Mouse (Mus musculus): Measurements from ENCODE around the gene Gli1. TPM values are rescaled to one million over a fixed set of nuclear protein-coding genes. Genes with fewer than 3 reads are reported as not detected.

Gene Gli1
- total RNA-seq (2022) = 1 to 10 TPM; 2.7 to 4.0 (median 3.7) TPM

DNA sequence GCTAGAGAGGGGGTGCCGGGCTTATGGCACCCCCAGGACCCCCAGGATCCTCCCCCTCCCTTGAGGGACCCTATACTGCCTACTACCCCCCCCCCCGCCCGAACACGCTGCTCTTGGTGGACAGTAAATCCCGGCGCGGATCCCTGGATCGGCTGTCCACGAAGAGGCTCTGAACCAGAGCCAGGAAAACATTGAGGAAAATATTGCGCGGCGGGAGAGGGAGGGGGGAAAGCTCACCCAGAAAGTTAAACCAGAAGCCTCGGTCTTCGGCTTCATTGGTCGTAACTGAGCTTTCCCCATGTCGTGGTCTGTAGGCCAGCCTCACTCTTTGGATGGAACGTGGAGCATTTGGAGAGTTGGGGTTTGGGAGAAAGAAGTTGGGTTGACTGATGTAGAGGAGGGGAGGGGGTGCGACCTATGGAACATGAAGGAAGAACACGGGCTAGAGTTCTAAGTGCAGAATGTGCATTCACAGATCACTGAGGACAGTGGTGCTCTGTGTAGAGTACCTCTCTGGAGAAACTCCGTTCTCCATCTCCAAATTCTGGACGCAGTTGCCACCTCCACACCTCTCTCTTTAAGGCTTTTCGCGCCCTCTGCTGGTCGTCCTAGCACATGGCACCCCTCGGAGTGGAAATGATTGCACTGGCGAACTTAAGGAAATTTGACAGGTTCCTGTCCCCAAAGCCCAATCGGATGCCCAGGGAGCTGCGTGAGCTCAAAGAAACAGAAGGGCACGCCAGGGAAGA, at the start of gene Gli1:
Gene Gli1 (minus strand): TSS at position 84 of the 749 bp plus-strand sequence.
- peak; percentile 60 to 69 for DNase-seq (ENCODE audit: low spot score in 2 of 2)

DNA sequence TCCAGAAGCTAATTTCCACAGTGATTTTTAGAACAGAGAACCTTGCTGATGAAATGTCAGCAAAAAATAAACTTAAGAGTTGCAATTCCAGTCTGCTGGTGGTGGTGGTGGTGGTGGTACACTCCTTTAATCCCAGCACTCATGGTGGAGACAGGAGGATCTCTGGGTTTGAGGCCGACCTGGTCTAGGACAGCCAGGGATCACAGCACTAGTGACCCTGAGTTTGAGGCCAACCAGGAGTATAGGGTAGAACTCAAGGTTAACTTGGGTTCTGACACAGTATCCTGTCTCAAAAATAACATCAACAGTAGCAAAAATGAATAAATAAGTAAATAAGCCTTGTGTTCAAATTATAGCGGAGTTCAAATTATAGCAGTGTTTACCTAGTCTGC, 40.0 kb upstream of the Gli1 start:
- DNase-seq (ENCODE audit: low spot score in 2 of 2) = no peak

DNA sequence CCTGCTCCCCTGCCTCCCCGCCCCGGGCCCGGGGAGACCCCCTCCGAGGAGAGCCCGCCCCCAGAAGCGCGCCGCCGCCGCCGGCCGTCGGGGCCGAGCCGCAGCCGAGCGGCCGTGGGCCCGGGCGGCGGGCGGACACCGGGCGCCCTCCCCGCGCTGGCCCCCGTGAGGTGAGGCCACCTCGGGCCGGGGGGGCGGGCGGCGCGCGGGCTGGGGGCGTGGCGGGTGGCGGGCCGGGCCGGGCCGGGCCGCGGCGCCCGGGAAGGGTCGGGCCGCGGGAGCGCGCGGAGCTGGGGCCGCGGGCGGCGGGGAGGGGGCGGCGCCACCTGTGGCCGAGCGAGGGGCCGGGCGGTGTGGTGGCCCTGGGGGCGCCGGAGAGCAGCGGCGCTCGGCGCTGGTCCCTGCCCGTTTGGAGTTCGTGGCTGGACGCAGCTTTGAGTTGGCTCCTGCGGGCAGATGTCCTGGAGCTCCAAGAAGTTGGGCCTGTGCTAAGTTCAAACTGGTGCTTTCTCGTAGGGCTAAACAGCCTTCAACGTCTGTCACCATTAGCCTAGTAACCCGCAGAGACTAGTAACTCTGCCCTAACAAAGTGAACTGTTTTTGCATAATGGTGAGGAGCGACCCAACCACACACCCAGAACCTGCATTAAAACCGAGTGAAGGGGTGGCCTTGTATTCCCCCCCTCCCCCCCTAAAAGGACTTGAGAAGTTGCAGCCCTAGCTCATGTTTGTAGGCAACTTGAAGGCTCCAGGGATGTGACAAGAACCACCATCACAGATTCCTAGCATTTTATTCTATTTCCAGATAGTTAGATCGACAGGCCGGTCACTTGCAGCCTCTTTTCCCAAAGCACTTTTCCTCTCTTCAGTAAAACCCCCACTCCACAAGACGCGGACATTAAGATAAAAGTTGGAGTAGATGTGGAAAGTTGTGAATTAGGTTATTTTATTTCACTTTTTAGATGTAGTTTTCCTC, 39.3 kb upstream of the Gli1 start:
- peak in 1 of 2 experiments; percentile 17 for DNase-seq (ENCODE audit: low spot score in 2 of 2)

DNA sequence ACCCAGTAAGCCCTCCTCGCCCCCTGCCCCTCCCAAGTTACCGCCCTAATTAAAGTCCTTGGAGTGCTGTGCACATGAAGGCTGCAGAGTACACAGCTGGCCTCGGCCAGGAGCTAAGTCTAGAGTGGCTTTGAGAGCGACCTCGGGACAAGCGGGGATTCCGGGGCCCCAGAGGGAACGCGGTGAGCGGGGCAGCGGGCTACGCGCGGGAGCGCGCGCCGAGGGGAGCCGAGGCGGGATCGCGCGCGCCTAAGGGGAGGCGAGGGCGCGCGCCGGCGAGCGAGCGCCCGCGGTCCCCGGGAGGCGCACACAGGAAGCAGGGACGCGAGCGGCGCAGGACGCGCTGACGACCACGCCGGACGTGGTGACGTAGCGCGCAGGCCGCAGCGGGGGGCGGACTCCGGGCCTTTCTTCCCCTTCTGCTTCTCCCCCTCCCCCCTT, 38.5 kb upstream of the Gli1 start, which contains the start of gene R3hdm2:
Gene R3hdm2 (plus strand): TSS at position 77 of the 441 bp plus-strand sequence.
- DNase-seq (ENCODE audit: low spot score in 2 of 2) = peak; percentile 80 to 86

DNA sequence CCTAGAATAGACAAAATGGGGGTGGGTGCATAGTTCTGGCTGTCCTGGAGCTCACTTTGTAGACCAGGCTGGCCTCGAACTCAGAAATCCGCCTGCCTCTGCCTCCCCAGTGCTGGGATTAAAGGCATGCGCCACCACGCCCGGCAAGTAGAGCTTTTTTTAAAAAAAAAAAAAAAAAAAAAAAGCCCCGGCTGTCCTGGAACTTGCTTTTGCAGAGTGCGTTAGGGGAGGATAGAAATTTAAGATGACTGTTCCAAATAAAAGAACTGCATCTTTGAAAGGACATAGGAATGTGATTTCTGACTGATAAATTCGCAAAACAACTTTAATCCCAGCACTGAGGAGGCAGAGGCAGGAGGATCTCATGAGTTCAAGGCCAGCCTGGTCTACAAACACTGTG, 37.9 kb upstream of the Gli1 start:
- DNase-seq (ENCODE audit: low spot score in 2 of 2) = no peak

DNA sequence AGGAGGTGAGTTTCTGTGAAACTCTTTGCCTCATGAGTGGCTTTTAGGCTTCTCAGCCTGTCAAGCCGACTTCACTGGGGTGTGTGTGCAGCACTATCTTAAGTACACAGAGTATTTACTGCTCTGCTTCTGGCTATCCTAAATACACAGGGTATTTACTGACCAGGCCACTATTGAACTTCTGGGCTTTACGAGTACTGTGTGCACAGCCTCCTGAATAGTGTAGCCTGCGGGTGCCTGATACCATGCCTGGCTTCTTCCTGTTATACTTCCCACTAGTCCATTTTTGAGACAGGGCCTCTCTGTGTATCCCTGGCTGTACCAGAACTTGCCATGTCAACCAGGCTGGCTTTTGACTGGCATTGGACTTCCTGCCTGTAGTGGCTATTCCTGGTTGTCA, 35.9 kb upstream of the Gli1 start:
- no peak for DNase-seq (ENCODE audit: low spot score in 2 of 2)

DNA sequence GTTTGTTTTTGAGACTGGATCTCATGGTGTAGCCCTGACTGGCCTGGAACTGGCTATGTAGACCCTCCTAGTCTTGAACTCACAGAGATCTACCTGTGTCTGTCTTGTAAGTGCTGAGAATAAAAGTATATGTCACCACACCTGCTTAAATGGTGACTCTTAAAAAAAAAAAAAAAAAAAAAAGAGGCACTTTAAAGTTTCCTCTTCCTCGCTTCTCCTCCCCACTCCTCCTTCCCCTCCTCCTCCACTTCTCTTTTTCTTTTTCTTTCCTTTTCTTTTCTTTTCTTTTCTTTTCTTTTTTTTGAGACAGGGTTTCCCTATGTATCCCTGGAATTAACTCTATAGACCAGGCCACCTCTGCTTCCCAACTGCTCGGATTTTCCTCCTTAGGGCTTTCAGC, 29.2 kb upstream of the Gli1 start:
- DNase-seq (ENCODE audit: low spot score in 2 of 2) = no peak

DNA sequence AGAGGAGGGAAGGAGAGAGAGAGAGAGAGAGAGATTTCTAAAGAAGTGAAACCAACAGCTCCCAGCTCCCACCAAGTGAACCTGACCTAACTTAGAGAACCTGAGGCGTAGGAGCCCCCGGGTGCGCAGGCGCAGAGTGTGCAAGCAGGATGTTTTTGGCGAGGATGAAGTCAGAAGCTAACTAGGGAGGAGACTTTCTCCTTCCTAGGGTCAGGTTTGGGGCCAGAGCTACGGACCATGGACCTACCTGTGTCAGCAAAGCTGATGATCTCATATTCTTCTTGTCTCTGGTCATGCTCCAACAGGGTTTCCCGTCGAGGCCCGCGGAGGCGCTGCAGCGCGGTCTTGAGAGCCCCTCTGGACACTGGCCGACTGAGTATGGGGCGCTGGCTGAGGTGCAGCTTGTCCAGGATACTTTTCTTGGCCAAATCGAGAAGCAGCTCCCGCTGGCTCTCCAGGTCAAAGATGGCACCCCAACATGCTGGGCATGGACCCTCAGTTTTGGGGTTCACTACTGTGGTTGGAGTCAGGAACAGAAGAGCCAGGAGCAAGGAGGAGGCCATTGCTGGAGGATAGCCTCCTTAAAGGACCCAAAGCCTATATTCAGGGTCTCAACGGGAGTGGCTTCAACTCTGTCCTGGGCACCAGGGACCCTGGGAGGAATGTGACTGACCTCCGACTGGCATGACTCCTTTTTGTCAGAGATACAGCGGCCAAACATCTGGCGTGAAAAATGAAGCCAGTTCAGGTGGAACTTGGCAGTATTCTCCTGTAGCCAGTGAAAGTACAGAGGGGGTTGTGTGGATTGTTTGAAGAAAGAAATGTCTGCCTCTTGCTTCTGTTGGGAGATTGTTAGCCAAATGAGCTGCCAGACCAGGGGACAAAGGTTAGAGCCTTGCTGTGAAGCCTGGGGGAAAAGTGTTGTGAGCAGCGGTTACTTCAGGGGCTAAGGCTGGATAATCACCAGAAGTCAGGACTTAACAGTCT, 28.4 kb upstream of the Gli1 start, which contains the start of gene Inhbc:
Gene Inhbc (minus strand): TSS at position 598 of the 987 bp plus-strand sequence.
- DNase-seq (ENCODE audit: low spot score in 2 of 2) = no peak

DNA sequence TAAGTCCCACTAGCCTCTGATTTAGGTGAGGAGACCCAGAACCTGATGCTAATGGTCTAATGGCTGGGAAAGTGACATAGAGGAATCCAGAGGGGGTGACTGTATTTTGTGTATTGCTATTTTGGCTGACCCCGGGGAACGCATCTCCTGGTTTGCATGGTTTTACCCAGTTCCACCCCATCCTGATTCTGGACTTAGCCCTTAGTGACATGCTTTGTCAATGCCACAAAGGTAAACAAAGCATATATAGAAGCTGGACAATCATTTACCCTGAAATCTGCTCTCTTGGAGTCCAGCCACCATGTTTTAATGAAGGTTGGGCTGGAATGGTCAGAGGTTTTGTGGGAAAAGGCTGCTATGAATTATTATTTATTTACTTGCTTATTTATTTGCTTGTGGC, 26.5 kb upstream of the Gli1 start:
- DNase-seq (ENCODE audit: low spot score in 2 of 2) = no peak

DNA sequence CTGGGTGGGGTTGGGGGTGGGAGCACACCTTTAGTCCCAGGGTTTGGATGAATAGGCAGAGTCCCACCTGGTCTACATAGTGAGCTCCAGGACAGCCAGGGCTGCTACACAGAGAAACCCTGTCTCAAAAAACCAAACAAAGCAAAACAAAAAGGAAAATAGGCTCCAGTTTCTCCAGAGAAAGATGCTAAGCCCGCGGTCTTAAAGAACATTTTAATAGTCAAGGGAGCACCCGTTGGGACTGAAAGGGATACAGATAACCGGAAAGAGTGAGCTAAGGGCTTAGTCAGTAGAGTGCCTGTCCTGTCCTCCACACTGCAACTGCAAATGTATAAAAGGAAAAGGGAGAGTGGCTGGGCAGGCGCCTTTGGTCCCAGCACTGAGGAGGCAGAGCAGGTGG, 25.3 kb upstream of the Gli1 start:
- no peak for DNase-seq (ENCODE audit: low spot score in 2 of 2)

DNA sequence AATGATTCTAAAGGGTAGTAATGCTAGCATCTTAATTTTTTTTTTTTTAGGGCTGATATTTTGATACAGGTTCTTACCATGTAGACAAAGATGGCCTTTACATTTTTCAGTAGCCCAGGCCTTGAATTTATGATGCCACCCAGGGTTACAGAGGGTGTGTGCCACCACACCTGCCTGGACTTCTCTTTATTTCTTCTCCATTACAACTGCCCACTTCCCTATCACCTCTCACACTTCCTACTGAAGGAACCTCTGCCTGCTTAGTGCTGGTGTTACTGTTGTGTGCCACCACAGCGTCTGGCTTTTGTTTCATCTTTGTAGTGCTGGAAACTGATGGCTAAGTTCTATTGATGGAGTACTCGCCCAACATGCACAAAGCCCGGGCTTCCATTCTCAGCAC, 18.9 kb upstream of the Gli1 start:
- DNase-seq (ENCODE audit: low spot score in 2 of 2) = no peak

DNA sequence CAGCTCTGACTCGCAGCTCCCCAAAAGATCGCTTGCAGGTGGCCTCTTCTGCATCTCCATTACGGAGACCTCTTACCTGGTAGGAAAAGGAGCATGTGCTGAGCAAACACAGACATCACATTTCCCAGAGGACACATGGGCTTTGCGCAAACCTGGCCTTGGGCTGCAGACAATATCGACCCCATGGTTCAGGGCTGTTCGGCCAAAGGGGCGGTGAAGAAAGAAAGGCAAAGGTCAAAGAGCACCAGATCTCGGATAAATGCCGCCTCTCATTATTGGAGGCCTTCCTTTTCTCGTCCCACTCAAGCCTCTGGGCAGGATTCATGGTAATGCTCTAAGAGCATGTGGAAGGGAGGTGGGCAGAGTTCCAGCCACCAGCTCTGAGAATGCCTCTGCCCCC, 13.6 kb upstream of the Gli1 start:
- no peak for DNase-seq (ENCODE audit: low spot score in 2 of 2)

DNA sequence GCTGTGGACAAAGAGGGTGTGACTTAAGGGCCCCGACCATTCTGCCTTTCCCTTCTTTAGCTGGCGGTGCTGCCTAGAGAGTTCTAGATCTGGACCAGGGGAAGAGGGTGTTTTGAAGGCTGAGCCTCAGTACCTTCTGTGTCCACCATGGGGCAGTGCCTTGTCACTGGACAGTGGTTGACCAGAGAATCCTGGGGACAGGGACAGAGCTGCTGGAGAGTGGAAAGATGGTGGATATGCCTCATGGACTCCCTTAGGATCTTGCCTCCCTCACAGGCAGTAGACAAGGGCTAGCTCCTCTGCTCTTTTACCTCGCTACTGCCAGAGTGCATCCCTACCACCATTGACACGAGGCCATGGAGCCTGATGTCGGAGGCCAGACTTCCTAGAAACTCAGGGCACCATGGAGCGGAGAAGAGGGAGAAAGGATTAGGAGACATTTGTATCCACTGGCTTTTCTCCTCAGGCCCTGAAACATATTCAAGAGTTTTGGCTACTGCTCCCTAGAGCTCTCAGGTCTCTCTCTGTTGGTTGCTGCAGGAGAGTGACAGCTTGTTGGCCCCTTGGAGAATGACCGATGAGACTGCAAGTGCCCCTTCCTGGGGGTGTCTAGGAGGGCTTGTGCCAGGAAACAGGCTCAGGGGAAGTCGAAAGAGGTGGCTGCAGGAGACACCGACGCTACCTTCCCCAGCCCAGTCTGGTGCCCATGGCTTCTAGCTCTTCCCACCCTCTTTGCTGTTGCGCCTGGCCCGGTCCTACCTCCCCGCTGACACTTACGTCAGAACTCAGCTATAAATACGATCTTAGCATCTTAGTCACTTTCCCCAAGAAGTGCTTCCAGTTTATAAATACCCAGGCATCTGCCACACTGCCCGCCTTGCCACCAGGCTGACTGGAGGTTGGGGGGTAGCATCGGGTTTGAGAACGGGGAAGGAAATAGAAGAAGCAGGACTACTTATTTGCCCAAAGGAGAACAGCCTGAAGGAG, 12.4 kb upstream of the Gli1 start, which contains the start of gene Inhbe:
Gene Inhbe (minus strand): TSS at position 503 of the 987 bp plus-strand sequence.
- peak; percentile 51 to 70 for DNase-seq (ENCODE audit: low spot score in 2 of 2)

DNA sequence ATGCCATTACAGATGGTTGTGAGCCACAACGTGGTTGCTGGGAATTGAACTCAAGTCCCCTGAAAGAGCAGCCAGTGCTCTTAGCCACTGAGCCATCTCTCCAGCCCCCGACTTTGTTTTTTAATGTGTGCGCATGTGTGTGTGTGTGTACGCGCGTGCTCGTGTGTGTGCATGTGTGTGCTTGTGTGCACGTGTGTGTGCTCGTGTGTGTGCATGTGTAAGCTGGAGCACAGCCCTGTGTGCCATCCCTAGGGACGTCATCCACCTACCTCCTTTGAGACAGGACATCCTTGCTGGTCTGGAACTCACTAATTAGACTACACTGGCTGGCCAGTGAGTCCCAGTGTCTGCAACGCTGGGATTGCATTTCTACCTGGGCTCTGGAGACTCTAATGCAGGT, 11.0 kb upstream of the Gli1 start:
- DNase-seq (ENCODE audit: low spot score in 2 of 2) = no peak

DNA sequence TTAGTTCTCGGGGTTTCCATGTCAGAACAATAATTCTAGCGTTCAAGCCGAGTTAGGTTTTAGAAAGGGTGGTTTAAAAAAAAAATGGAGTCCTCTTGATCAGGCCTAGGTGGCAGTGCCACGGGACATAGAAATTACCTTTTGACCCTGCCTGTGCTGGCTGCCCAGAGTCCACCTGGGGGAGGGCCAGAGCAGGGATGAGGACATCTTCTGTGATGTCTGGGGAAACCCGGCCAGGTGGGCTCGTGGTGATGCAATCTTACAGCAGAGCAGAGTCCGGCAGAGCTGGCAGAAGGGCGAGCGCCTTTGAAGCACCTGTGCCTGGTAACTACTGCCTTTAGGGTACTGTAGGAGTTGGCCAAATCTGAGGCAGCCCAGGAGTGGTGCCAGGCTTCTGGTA, 10.4 kb upstream of the Gli1 start:
- no peak for DNase-seq (ENCODE audit: low spot score in 2 of 2)

DNA sequence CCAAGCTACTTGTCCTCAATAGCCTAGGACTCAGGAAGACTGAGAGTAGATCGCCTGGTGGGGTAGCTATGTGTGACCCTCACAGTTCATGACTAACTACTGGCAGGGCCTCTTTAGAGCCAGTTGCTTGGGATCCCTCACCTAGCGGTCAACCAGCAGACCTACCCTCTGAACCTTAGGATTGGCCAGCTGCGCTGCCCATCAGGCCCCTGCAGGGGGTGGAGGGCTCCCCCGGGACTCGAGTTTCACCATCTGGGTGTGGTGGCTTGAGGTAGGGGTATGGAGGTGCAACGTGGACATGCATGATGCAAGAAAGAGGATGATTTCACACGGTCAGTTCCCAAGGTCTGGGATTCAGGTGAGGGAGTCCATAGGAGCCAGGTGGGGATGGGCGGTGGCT, 9.9 kb upstream of the Gli1 start:
- DNase-seq (ENCODE audit: low spot score in 2 of 2) = no peak

DNA sequence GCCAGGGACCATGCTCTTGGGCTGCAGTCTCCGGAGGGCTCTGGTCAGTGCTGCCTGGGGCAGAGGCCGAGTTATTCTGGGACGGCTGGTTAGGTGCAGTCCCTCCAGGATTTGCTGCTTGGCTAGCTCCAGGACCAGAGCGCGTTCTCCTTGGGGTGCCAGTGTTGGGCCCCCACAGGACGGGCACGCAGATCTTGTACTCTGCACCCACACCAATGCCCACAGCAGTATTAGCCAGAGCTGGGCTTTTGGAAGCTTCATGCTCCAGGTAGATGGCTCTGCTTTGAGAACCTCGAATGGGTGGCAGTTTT, 9.5 kb upstream of the Gli1 start:
- no peak for DNase-seq (ENCODE audit: low spot score in 2 of 2)

DNA sequence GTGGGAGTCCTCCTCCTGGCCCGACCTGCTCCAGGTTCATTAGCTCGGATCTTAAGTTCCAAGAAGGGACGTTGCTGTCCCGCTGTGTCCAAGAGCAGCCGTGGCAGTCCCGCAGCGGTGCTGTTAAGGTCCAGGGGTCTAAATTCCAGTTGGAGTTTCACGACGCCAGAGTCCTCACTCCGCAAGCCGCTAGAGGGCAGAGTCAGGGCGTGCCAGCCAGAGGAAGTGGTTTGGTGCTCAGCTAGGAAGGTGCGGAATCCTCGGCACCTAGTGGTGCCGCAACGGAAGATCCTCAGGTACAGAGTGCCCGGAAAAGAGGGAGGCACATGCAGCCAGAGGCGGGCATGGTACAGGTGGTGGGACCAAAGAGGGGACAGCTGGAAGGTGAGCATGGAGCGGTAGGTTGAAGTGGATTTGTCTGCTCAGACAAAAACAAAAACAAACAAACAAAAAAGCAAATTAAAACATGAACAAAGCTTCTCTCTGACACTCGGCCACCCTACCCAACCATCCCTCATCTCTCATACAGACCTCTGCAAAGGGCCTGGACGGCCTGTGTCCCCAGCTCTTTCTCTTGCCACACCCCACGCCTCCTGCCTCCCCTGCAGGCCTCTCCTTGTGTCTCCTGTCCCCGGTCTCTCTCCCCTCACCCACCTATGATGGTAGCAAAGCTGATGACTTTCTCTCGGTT, 9.0 kb upstream of the Gli1 start:
- peak in 1 of 2 experiments; percentile 67 for DNase-seq (ENCODE audit: low spot score in 2 of 2)

DNA sequence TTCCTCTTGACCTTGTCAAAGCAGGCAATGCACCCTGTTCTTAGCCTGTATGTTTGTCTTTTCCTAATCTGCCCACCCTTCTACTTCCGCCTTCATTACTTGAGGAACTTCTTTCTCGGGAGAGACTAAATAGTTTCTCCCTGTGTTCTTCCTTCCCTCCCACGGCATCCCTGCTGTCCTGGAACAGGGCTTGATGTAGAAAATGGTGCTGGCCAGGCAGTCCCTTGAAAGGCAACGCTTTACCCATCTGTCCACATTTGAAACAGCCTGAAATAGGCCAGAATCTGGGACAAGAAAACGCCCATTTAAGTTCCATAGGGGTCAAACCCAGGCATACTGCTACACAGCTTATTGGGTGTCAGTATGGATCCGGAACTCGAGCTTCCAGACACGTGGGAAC, 8.0 kb upstream of the Gli1 start:
- DNase-seq (ENCODE audit: low spot score in 2 of 2) = no peak
